Mouse (Mus musculus) embryonic fibroblast, embryonic 13.5 days (primary cell): Measurements from ENCODE around the gene Adam19. TPM values are rescaled to one million over a fixed set of nuclear protein-coding genes. Genes with fewer than 3 reads are reported as not detected.

ENCODE experiments used
- H3K27ac ChIP-seq: 2 replicates; pipeline ENCODE4 v1.5.1; 2012; ENCODE audit warnings: low read length, control low read depth, inconsistent platforms; ENCODE audit not compliant: insufficient read depth
- H3K4me1 ChIP-seq: 2 replicates; pipeline ENCODE4 v1.6.1; 2011; ENCODE audit warnings: low read length; ENCODE audit not compliant: control insufficient read depth, insufficient read depth
- H3K4me3 ChIP-seq: 2 replicates; pipeline ENCODE4 v1.5.1; 2011; ENCODE audit warnings: mild to moderate bottlenecking, control low read depth, low read length; ENCODE audit not compliant: insufficient read depth
- CTCF ChIP-seq: IDR thresholded peaks from 2 replicates; pipeline ENCODE4 v1.5.1; 2011; ENCODE audit warnings: mild to moderate bottlenecking, control low read depth, low read length, moderate library complexity, borderline replicate concordance; ENCODE audit not compliant: insufficient read depth
- POLR2A ChIP-seq: IDR thresholded peaks from 2 replicates; pipeline ENCODE4 v1.6.1; 2011; ENCODE audit warnings: low read depth, mild to moderate bottlenecking, control low read depth, low read length, moderate library complexity
- polyA plus RNA-seq: library from polyadenylated mRNA; stranded (reverse); fragments of >200 nt; gene quantifications from 2 replicates; pipeline ENCODE4 v1.2.4, GENCODE M21; 2011; ENCODE audit warnings: low read depth; ENCODE audit not compliant: missing spikeins, insufficient read length

Adam19 gene
- polyA plus RNA-seq, 1 experiment: 91.6 TPM

GRCm38 (mm10) chr11:46073061-46073849 lies 17.5 kb downstream of the Adam19 start:
- TF ChIP-seq CTCF: no peak
- H3K4me1 ChIP-seq: peaks cover 37% of the 10 kb centered on the region
- no peak overlapping the region for H3K4me3 ChIP-seq
- peak overlapping the region; percentile 98 for H3K27ac ChIP-seq

GRCm38 (mm10) chr11:46073850-46074688 lies 18.3 kb downstream of the Adam19 start:
- Histone ChIP-seq H3K4me3 (no peak overlapping the region), H3K27ac (peak overlapping the region; percentile 98), H3K4me1 (peaks cover 32% of the 10 kb centered on the region)
- no peak for TF ChIP-seq CTCF
- no peak for TF ChIP-seq POLR2A

GRCm38 (mm10) chr11:46075507-46075906 lies 19.7 kb downstream of the Adam19 start:
- Histone ChIP-seq H3K4me3 (no peak overlapping the region), H3K27ac (no peak overlapping the region), H3K4me1 (peaks cover 32% of the 10 kb centered on the region)
- TF ChIP-seq POLR2A: no peak

- H3K27ac ChIP-seq: no peak overlapping the region
- peaks cover 31% of the 10 kb centered on the region for H3K4me1 ChIP-seq
- no peak overlapping the region for H3K4me3 ChIP-seq
- TF ChIP-seq CTCF: no peak
- no peak for TF ChIP-seq POLR2A
Observed at GRCm38 (mm10) chr11:46076442-46077158, 20.8 kb downstream of the Adam19 start.

GRCm38 (mm10) chr11:46077304-46077703 lies 21.5 kb downstream of the Adam19 start:
- TF ChIP-seq CTCF (no peak), POLR2A (no peak)
- H3K4me3 ChIP-seq: no peak overlapping the region
- peaks cover 34% of the 10 kb centered on the region for H3K4me1 ChIP-seq
- no peak overlapping the region for H3K27ac ChIP-seq

GRCm38 (mm10) chr11:46077732-46078375 lies 22.1 kb downstream of the Adam19 start:
- Histone ChIP-seq H3K4me1 (peaks cover 30% of the 10 kb centered on the region), H3K27ac (no peak overlapping the region), H3K4me3 (no peak overlapping the region)
- no peak for TF ChIP-seq POLR2A
- no peak for TF ChIP-seq CTCF

- peaks cover 24% of the 10 kb centered on the region for H3K4me1 ChIP-seq
- H3K27ac ChIP-seq: peak overlapping the region; percentile 69
- H3K4me3 ChIP-seq: no peak overlapping the region
- TF ChIP-seq CTCF (no peak), POLR2A (no peak)
Observed at GRCm38 (mm10) chr11:46081075-46081474, 25.3 kb downstream of the Adam19 start.

GRCm38 (mm10) chr11:46083405-46083804 lies 27.6 kb downstream of the Adam19 start:
- TF ChIP-seq POLR2A: no peak
- TF ChIP-seq CTCF: no peak
- H3K4me1 ChIP-seq: peaks cover 30% of the 10 kb centered on the region
- peak overlapping the region; percentile 94 for H3K27ac ChIP-seq
- H3K4me3 ChIP-seq: no peak overlapping the region

- TF ChIP-seq CTCF (no peak), POLR2A (no peak)
- H3K4me1 ChIP-seq: peaks cover 35% of the 10 kb centered on the region
- H3K4me3 ChIP-seq: no peak overlapping the region
- H3K27ac ChIP-seq: peak overlapping the region; percentile 94
Observed at GRCm38 (mm10) chr11:46083835-46084444, 28.1 kb downstream of the Adam19 start.
